Mouse (Mus musculus): Measurements from ENCODE around the gene Rpf2. TPM values are rescaled to one million over a fixed set of nuclear protein-coding genes. Genes with fewer than 3 reads are reported as not detected.

The Rpf2 gene
- polyA plus RNA-seq, 1 experiment from 2014 or later = 113 TPM

- Histone ChIP-seq H3K27me3 (replicated peaks; ENCODE audit: control insufficient read depth, insufficient read depth, low read length) (no peaks in the 10 kb centered on the region), H3K4me3 (ENCODE audit: low read depth, low read length) (no peak overlapping the region), H3K9ac (ENCODE audit: low read depth, low read length) (no peak overlapping the region; the same call in 1 of the 2 replicates), H3K36me3 (ENCODE audit: control insufficient read depth, insufficient read depth, low read length) (no peaks in the 10 kb centered on the region), H3K27ac (ENCODE audit: low read depth, low read length) (peak overlapping the region; percentile 95), H3K4me1 (replicated peaks; ENCODE audit: control insufficient read depth, insufficient read depth, low read length) (peaks cover 13% of the 10 kb centered on the region), H3K9me3 (ENCODE audit: control insufficient read depth, low read length) (no peaks in the 10 kb centered on the region), H3K4me2 (peak overlapping the region; percentile 75)
- ATAC-seq (replicated peaks; ENCODE audit: low FRiP score) (no peak), DNase-seq (ENCODE audit: low spot score) (no peak)
- 3% methylated on average over 5 of the region's 5 CpGs for WGBS
These were observed 12.1 kb upstream of the Rpf2 start for GRCm38 (mm10) chr10:40258976-40259375.

GRCm38 (mm10) chr10:40258401-40258966 is 11.6 kb upstream of the Rpf2 start:
- H3K9me3 ChIP-seq (ENCODE audit: control insufficient read depth, low read length) = no peaks in the 10 kb centered on the region
- no peaks in the 10 kb centered on the region for H3K27me3 ChIP-seq (replicated peaks; ENCODE audit: control insufficient read depth, insufficient read depth, low read length)
- DNase-seq (ENCODE audit: low spot score) (peak; percentile 79), ATAC-seq (replicated peaks; ENCODE audit: low FRiP score) (peak; percentile 89)
- peaks cover 4% of the 10 kb centered on the region; the same call in 1 of the 2 replicates for H3K36me3 ChIP-seq (ENCODE audit: control insufficient read depth, insufficient read depth, low read length)
- H3K4me1 ChIP-seq (replicated peaks; ENCODE audit: control insufficient read depth, insufficient read depth, low read length) = peaks cover 13% of the 10 kb centered on the region
- peak overlapping the region; percentile 66; the same call in 1 of the 2 replicates for H3K4me3 ChIP-seq (ENCODE audit: low read depth, low read length)
- H3K4me2 ChIP-seq = peak overlapping the region; percentile 75
- no peak overlapping the region; the same call in 1 of the 2 replicates for H3K9ac ChIP-seq (ENCODE audit: low read depth, low read length)
- WGBS = under 1% methylated on average over 12 of the region's 12 CpGs
- H3K27ac ChIP-seq (ENCODE audit: low read depth, low read length) = peak overlapping the region; percentile 95

GRCm38 (mm10) chr10:40257414-40258255 is 10.8 kb upstream of the Rpf2 start, which contains the start of gene Gtf3c6:
TSS of gene Gtf3c6 (minus strand) at chr10:40258108.
- DNase-seq (ENCODE audit: low spot score) = peak; percentile 93
- WGBS = under 1% methylated on average over 43 of the region's 43 CpGs
- no peaks in the 10 kb centered on the region for H3K9me3 ChIP-seq (ENCODE audit: control insufficient read depth, low read length)
- peak within 1 kb of the TSS; percentile 95 for H3K27ac ChIP-seq (ENCODE audit: low read depth, low read length)
- peak within 1 kb of the TSS; percentile 66 for H3K4me3 ChIP-seq (ENCODE audit: low read depth, low read length)
- no peaks in the 10 kb centered on the region for H3K27me3 ChIP-seq (replicated peaks; ENCODE audit: control insufficient read depth, insufficient read depth, low read length)
- peak within 1 kb of the TSS; percentile 77 for H3K9ac ChIP-seq (ENCODE audit: low read depth, low read length)
- H3K4me1 ChIP-seq (replicated peaks; ENCODE audit: control insufficient read depth, insufficient read depth, low read length) = peaks cover 13% of the 10 kb centered on the region
- ATAC-seq (replicated peaks; ENCODE audit: low FRiP score) = peak; percentile 63
- H3K36me3 ChIP-seq (ENCODE audit: control insufficient read depth, insufficient read depth, low read length) = peaks cover 7% of the 10 kb centered on the region
- peak within 1 kb of the TSS; percentile 75 for H3K4me2 ChIP-seq

- Histone ChIP-seq H3K4me3 (ENCODE audit: low read depth, low read length) (peak overlapping the region; percentile 66), H3K36me3 (ENCODE audit: control insufficient read depth, insufficient read depth, low read length) (peaks cover 10% of the 10 kb centered on the region), H3K4me1 (replicated peaks; ENCODE audit: control insufficient read depth, insufficient read depth, low read length) (peaks cover 13% of the 10 kb centered on the region), H3K27ac (ENCODE audit: low read depth, low read length) (peak overlapping the region; percentile 95; the same call in 1 of the 2 replicates), H3K27me3 (replicated peaks; ENCODE audit: control insufficient read depth, insufficient read depth, low read length) (no peaks in the 10 kb centered on the region), H3K9ac (ENCODE audit: low read depth, low read length) (peak overlapping the region; percentile 77), H3K9me3 (ENCODE audit: control insufficient read depth, low read length) (no peaks in the 10 kb centered on the region), H3K4me2 (peak overlapping the region; percentile 75)
- ATAC-seq (replicated peaks; ENCODE audit: low FRiP score) = peak; percentile 71
- DNase-seq (ENCODE audit: low spot score) = peak; percentile 65
- WGBS = 2% methylated on average over 5 of the region's 5 CpGs
These were observed 9.9 kb upstream of the Rpf2 start for GRCm38 (mm10) chr10:40256716-40257115.

- Histone ChIP-seq H3K27ac (ENCODE audit: low read depth, low read length) (no peak overlapping the region), H3K9ac (ENCODE audit: low read depth, low read length) (no peak overlapping the region), H3K27me3 (replicated peaks; ENCODE audit: control insufficient read depth, insufficient read depth, low read length) (no peaks in the 10 kb centered on the region), H3K9me3 (ENCODE audit: control insufficient read depth, low read length) (no peaks in the 10 kb centered on the region), H3K4me1 (replicated peaks; ENCODE audit: control insufficient read depth, insufficient read depth, low read length) (peaks cover 9% of the 10 kb centered on the region; the same call in 1 of the 2 replicates), H3K4me3 (ENCODE audit: low read depth, low read length) (no peak overlapping the region), H3K4me2 (no peak overlapping the region; the same call in 1 of the 2 replicates), H3K36me3 (ENCODE audit: control insufficient read depth, insufficient read depth, low read length) (peaks cover 21% of the 10 kb centered on the region)
- DNase-seq (ENCODE audit: low spot score) = no peak
- ATAC-seq (replicated peaks; ENCODE audit: low FRiP score) = no peak
- WGBS = 56% methylated on average over 6 of the region's 6 CpGs
These were observed 4.1 kb upstream of the Rpf2 start for GRCm38 (mm10) chr10:40250969-40251368.

- Histone ChIP-seq H3K36me3 (ENCODE audit: control insufficient read depth, insufficient read depth, low read length) (peaks cover 21% of the 10 kb centered on the region), H3K27me3 (replicated peaks; ENCODE audit: control insufficient read depth, insufficient read depth, low read length) (no peaks in the 10 kb centered on the region), H3K4me1 (replicated peaks; ENCODE audit: control insufficient read depth, insufficient read depth, low read length) (peaks cover 9% of the 10 kb centered on the region; the same call in 1 of the 2 replicates), H3K4me2 (no peak overlapping the region), H3K27ac (ENCODE audit: low read depth, low read length) (no peak overlapping the region), H3K9ac (ENCODE audit: low read depth, low read length) (no peak overlapping the region), H3K9me3 (ENCODE audit: control insufficient read depth, low read length) (no peaks in the 10 kb centered on the region), H3K4me3 (ENCODE audit: low read depth, low read length) (no peak overlapping the region)
- DNase-seq (ENCODE audit: low spot score) (no peak), ATAC-seq (replicated peaks; ENCODE audit: low FRiP score) (no peak)
- WGBS = 86% methylated on average over 9 of the region's 9 CpGs
These were observed 2.8 kb upstream of the Rpf2 start for GRCm38 (mm10) chr10:40249625-40250024.

GRCm38 (mm10) chr10:40247166-40247716 is 405 bp upstream of the Rpf2 start:
- Histone ChIP-seq H3K4me3 (ENCODE audit: low read depth, low read length) (peak overlapping the region; percentile 85), H3K9me3 (ENCODE audit: control insufficient read depth, low read length) (no peaks in the 10 kb centered on the region), H3K9ac (ENCODE audit: low read depth, low read length) (peak overlapping the region; percentile 80), H3K27ac (ENCODE audit: low read depth, low read length) (peak overlapping the region; percentile 11; the same call in 1 of the 2 replicates), H3K36me3 (ENCODE audit: control insufficient read depth, insufficient read depth, low read length) (peaks cover 23% of the 10 kb centered on the region; the same call in 1 of the 2 replicates), H3K27me3 (replicated peaks; ENCODE audit: control insufficient read depth, insufficient read depth, low read length) (no peaks in the 10 kb centered on the region), H3K4me2 (peak overlapping the region; percentile 75), H3K4me1 (replicated peaks; ENCODE audit: control insufficient read depth, insufficient read depth, low read length) (peaks cover 9% of the 10 kb centered on the region; the same call in 1 of the 2 replicates)
- ATAC-seq (replicated peaks; ENCODE audit: low FRiP score) (peak; percentile 21; the same call in 1 of the 2 replicates), DNase-seq (ENCODE audit: low spot score) (no peak)
- 35% methylated on average over 11 of the region's 11 CpGs for WGBS

- no peak overlapping the region for H3K4me2 ChIP-seq
- H3K4me1 ChIP-seq (replicated peaks; ENCODE audit: control insufficient read depth, insufficient read depth, low read length) = no peaks in the 10 kb centered on the region
- peaks cover 37% of the 10 kb centered on the region for H3K36me3 ChIP-seq (ENCODE audit: control insufficient read depth, insufficient read depth, low read length)
- DNase-seq (ENCODE audit: low spot score) (no peak), ATAC-seq (replicated peaks; ENCODE audit: low FRiP score) (no peak)
- no peak overlapping the region for H3K27ac ChIP-seq (ENCODE audit: low read depth, low read length)
- H3K9ac ChIP-seq (ENCODE audit: low read depth, low read length) = no peak overlapping the region
- WGBS = 92% methylated on average over 5 of the region's 5 CpGs
- H3K4me3 ChIP-seq (ENCODE audit: low read depth, low read length) = no peak overlapping the region
- H3K27me3 ChIP-seq (replicated peaks; ENCODE audit: control insufficient read depth, insufficient read depth, low read length) = no peaks in the 10 kb centered on the region
- no peaks in the 10 kb centered on the region for H3K9me3 ChIP-seq (ENCODE audit: control insufficient read depth, low read length)
These were observed 9.0 kb downstream of the Rpf2 start for GRCm38 (mm10) chr10:40237826-40238225.
